Mouse (Mus musculus): ENCODE measurements around the gene Tnfsf14. TPM values are rescaled to one million over a fixed set of nuclear protein-coding genes. Genes with fewer than 3 reads are reported as not detected.

The Tnfsf14 gene
- total RNA-seq, 4 experiments from 2014 or later, result 0.16 to 0.17 TPM; not detected in 2

- no peak for DNase-seq
Observed at GRCm38 (mm10) chr17:57201841-57202724, 8.1 kb upstream of the Tnfsf14 start.

- no peak for DNase-seq
Observed at GRCm38 (mm10) chr17:57198252-57198651, 4.3 kb upstream of the Tnfsf14 start.

- no peak for DNase-seq
Observed at GRCm38 (mm10) chr17:57195326-57196010, 1.5 kb upstream of the Tnfsf14 start.

- no peak for DNase-seq
Observed at GRCm38 (mm10) chr17:57194771-57195170, 794 bp upstream of the Tnfsf14 start.

- DNase-seq, result no peak
Observed at GRCm38 (mm10) chr17:57188510-57189192, 5.3 kb downstream of the Tnfsf14 start.

- no peak for DNase-seq
Observed at GRCm38 (mm10) chr17:57185641-57186040, 8.3 kb downstream of the Tnfsf14 start.

GRCm38 (mm10) chr17:57182871-57183270 lies 11.1 kb downstream of the Tnfsf14 start:
- no peak for DNase-seq

GRCm38 (mm10) chr17:57180363-57180762 lies 13.6 kb downstream of the Tnfsf14 start:
- DNase-seq, result no peak

- no peak for DNase-seq
Observed at GRCm38 (mm10) chr17:57173351-57173750, 20.6 kb downstream of the Tnfsf14 start.

- DNase-seq, result no peak
Observed at GRCm38 (mm10) chr17:57172378-57172777, 21.6 kb downstream of the Tnfsf14 start.

GRCm38 (mm10) chr17:57170616-57171260 lies 23.2 kb downstream of the Tnfsf14 start:
- DNase-seq, result no peak

- DNase-seq, result peak; percentile 57
Observed at GRCm38 (mm10) chr17:57166800-57167791, 26.9 kb downstream of the Tnfsf14 start.

GRCm38 (mm10) chr17:57153787-57154186 lies 40.2 kb downstream of the Tnfsf14 start:
- no peak for DNase-seq

GRCm38 (mm10) chr17:57153006-57153405 lies 41.0 kb downstream of the Tnfsf14 start:
- DNase-seq, result no peak

GRCm38 (mm10) chr17:57148994-57149803 lies 44.8 kb downstream of the Tnfsf14 start, which contains the start of gene Cd70:
Cd70 (minus strand) TSS chr17:57149777.
- no peak for DNase-seq

- no peak for DNase-seq
Observed at GRCm38 (mm10) chr17:57148343-57148742, 45.6 kb downstream of the Tnfsf14 start.

- no peak for DNase-seq
Observed at GRCm38 (mm10) chr17:57145115-57145514, 48.9 kb downstream of the Tnfsf14 start.

- DNase-seq, result no peak
Observed at GRCm38 (mm10) chr17:57143704-57144103, 50.3 kb downstream of the Tnfsf14 start.

GRCm38 (mm10) chr17:57139708-57140107 lies 54.3 kb downstream of the Tnfsf14 start:
- no peak for DNase-seq

All from adrenal gland, adult 8-10 months (tissue).